Mouse (Mus musculus) adrenal gland, adult 8-10 months (tissue): ENCODE measurements around the gene Gm9268. TPM values are rescaled to one million over a fixed set of nuclear protein-coding genes. Genes with fewer than 3 reads are reported as not detected.
"Not testable (repeated sequence)": the region's sequence is repeated elsewhere in the genome, so short reads cannot be mapped to it uniquely, and the experiment has no call there.

Experiments used
- DNase-seq: peaks from one replicate; pipeline ENCODE4 v3.0.0; 2022
- total RNA-seq, 4 experiments: library from RNA; stranded (reverse); gene quantifications; 2 replicates each; pipeline ENCODE4 v1.2.4; 2022

Gene Gm9268
- not detected for total RNA-seq

DNA sequence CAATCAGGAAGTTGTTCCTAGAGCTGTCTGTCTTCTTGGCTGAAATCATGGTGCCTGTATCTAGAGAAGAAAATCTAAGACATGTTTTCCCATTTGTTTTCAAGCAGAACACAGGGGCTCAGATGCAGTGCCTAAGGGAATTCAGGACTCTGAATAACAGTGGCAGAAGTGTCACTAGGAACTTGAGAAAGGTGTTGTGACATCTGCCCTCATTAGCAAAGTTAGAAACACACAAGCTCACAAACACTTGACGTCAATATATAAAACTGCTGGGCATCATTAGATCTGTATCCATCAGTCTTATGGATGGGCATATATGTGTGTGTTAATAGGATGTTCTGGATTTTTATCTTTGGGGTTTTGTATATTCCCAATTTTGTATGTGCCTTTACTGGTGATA, at the start of gene Gm9268:
Gene Gm9268, plus strand, starts transcription at position 301 of the 400 bp plus-strand sequence.
- not testable (repeated sequence) for DNase-seq

DNA sequence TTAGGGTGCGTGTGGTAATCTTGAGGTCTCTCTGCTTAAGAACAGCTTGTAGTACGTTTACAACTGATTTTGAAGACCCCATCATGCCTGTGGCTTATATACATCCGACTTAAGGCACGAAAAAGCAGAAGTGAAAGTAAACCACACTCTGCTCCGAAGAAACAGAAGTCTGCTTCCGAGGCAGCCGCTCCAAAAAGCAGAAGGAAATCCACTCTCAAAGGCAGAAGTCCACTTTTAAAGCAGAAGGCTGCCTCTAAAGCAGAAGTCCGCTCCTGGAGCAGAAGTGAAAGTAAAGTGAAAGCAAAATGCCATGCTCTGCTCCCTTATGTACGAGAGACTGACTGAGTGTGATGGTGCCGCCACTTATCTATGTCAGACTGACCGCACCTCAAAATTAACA, 38.5 kb upstream of the Gm9268 start:
- DNase-seq: no peak

DNA sequence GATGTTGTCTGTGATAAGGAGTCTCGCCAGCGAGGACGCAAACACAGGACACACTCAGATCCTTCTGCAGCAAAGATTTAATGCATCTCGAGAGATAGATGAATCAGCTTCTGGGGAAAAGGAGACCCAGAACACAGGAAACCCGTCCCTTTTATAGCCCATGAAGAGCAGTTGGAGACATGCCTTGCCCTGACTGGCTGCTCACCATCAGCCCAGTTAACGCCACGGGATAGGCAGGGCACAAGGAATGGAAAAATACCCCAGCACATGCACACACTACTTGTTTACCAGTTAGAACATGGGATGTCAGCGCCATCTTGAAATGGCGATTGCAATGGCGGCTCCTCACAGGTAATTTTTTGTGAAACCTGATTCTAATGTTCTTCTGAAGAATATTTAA, 37.8 kb upstream of the Gm9268 start:
- no peak for DNase-seq

- DNase-seq: no peak
These were observed 59.3 kb downstream of the Gm9268 start for GRCm38 (mm10) chr7:43077831-43078230.

Other genes starting within 250 kb of the Gm9268 start
- gene Vmn2r62, start 225.2 kb upstream of the Gm9268 start, total RNA-seq: not detected
- under 1 TPM; 0.07 to 0.59 (median 0.33) TPM for gene Gm2381, start 151.5 kb upstream of the Gm9268 start, total RNA-seq
- not detected for gene Vmn2r63, start 84.9 kb upstream of the Gm9268 start, total RNA-seq
- not detected for gene Zfp936, start 95.5 kb downstream of the Gm9268 start, total RNA-seq